Mouse (Mus musculus) embryonic facial prominence, embryonic 13.5 days (tissue): ENCODE measurements around the gene Gm16503. TPM values are rescaled to one million over a fixed set of nuclear protein-coding genes. Genes with fewer than 3 reads are reported as not detected.
"Not testable (repeated sequence)": the region's sequence is repeated elsewhere in the genome, so short reads cannot be mapped to it uniquely, and the experiment has no call there.

ENCODE experiments used
- ATAC-seq: fragments of 200-750 bp; cut with Nextera tagmentation; 2 replicates; pipeline ENCODE4 v1.8.0; 2017; ENCODE audit warnings: low read depth; ENCODE audit not compliant: insufficient number of reproducible peaks, insufficient read depth, low FRiP score, low TSS enrichment
- H3K27ac ChIP-seq: fragments of 300-500 bp; sonication (generic); 2 replicates; pipeline ENCODE4 v1.5.1; 2015; ENCODE audit warnings: moderate library complexity, mild to moderate bottlenecking, inconsistent platforms
- H3K27me3 ChIP-seq: fragments of 300-500 bp; sonication (generic); 2 replicates; pipeline ENCODE4 v1.6.1; 2015; ENCODE audit warnings: mild to moderate bottlenecking, inconsistent platforms
- H3K36me3 ChIP-seq: fragments of 300-500 bp; sonication (generic); 2 replicates; pipeline ENCODE4 v1.6.1; 2015; ENCODE audit warnings: mild to moderate bottlenecking, inconsistent platforms
- H3K4me1 ChIP-seq: fragments of 300-500 bp; sonication (generic); 2 replicates; pipeline ENCODE4 v1.6.1; 2015; ENCODE audit warnings: inconsistent platforms
- H3K4me2 ChIP-seq: fragments of 300-500 bp; sonication (generic); 2 replicates; pipeline ENCODE4 v1.6.1; 2015; ENCODE audit warnings: moderate library complexity, mild to moderate bottlenecking, inconsistent platforms
- H3K4me3 ChIP-seq: fragments of 300-500 bp; sonication (generic); 2 replicates; pipeline ENCODE4 v1.5.1; 2015; ENCODE audit warnings: mild to moderate bottlenecking, inconsistent platforms
- H3K9ac ChIP-seq: fragments of 300-500 bp; sonication (generic); 2 replicates; pipeline ENCODE4 v1.6.1; 2015; ENCODE audit warnings: mild to moderate bottlenecking, inconsistent platforms
- H3K9me3 ChIP-seq: fragments of 300-500 bp; sonication (generic); 2 replicates; pipeline ENCODE4 v1.6.1; 2016; ENCODE audit warnings: inconsistent platforms
- WGBS: fragments of 180-500 bp; shearing (Covaris S2); methylation state at CpG from one replicate; pipeline ENCODE4 v1.1.7; 2015; ENCODE audit warnings: mixed read lengths; 5-methylcytosine and 5-hydroxymethylcytosine counted together
- polyA plus RNA-seq: library from polyadenylated mRNA; unstranded; fragments of >200 nt; fragmentation: Nextera tagmentation; extraction: Ambion mirVana; gene quantifications from 2 replicates; pipeline ENCODE4 v1.2.1, GENCODE M21; 2015

Gene Gm16503
- polyA plus RNA-seq, 1 experiment from 2014 or later, result 0.45 TPM

GRCm38 (mm10) chr4:147554361-147554760 lies 14.3 kb downstream of the Gm16503 start:
- H3K4me1 ChIP-seq, H3K4me2 ChIP-seq, H3K9ac ChIP-seq, H3K27me3 ChIP-seq, H3K36me3 ChIP-seq, H3K27ac ChIP-seq, ATAC-seq, H3K4me3 ChIP-seq: not testable (repeated sequence)
- peaks cover 16% of the 10 kb centered on the region for H3K9me3 ChIP-seq
- 76% methylated on average over 2 of the region's 2 CpGs for WGBS

DNA sequence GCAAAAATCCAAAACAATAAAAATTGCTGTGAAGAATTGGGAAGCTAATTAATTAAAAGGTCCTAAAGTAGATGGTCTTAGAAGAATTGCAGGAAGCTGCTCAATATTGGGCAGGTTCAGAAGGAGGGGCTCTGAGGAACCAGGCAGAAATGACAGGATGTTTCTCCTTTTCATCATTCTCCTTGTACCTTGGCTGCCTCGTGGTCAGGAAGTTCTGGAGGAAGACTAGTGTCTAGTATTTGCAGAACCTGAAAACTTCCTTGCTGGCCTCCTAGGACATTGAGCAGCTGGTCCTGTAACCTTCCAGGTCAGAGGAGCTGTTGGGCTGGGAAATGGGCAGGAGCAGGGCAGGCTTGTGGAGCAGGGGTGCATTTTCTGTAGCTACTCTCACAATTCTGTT lies 16.9 kb downstream of the Gm16503 start:
- not testable (repeated sequence) for H3K27ac ChIP-seq, H3K9ac ChIP-seq, H3K4me1 ChIP-seq, H3K36me3 ChIP-seq, H3K4me2 ChIP-seq, ATAC-seq, H3K27me3 ChIP-seq, H3K4me3 ChIP-seq
- H3K9me3 ChIP-seq, result peaks cover 19% of the 10 kb centered on the region
- WGBS, result 46% methylated on average over 1 of the region's 1 CpGs

DNA sequence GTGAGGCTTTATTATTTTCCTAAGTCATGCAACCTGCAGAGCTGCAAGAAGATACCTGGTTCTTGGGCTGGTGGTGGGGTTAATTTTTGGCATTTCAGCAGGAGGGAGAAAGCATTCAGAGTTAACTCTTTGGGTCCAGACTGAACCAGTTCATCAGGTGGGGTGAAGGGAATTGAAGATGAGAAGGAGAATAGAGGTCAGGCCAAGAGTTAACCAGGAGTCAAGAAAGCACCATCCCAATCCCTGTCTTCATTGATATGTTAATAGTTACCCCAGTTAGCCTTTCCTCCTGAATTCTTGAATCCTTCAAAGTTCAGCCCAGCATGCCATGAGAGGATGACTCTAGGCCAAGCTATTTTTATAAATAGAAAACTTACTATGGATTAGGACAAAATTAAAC lies 18.0 kb downstream of the Gm16503 start:
- H3K4me3 ChIP-seq, H3K9ac ChIP-seq, H3K36me3 ChIP-seq, H3K4me2 ChIP-seq, ATAC-seq, H3K27ac ChIP-seq, H3K4me1 ChIP-seq, H3K27me3 ChIP-seq: not testable (repeated sequence)
- peaks cover 13% of the 10 kb centered on the region for H3K9me3 ChIP-seq

DNA sequence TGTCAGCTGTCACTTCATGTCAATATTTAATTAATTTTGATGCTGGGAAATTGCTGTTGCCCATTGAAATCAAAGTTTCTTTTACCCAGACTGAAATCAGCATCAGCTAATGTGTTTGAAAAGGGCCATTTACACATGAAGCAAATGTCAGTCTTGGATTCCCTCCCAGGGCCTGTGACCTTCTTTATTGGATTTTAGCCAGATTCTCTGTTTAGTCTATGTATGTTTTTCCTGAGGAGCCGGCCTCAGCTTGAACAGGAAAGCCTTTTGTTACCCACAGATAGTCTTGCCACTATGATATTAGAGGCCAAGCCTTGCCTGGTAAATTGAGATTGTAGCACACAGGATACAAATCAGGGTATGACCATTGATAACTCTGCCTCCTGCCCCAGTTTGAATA lies 19.1 kb downstream of the Gm16503 start:
- H3K9ac ChIP-seq, H3K4me1 ChIP-seq, H3K36me3 ChIP-seq, H3K9me3 ChIP-seq, ATAC-seq, H3K4me3 ChIP-seq, H3K27me3 ChIP-seq, H3K27ac ChIP-seq, H3K4me2 ChIP-seq: not testable (repeated sequence)
- 59% methylated on average over 1 of the region's 1 CpGs for WGBS

- Histone ChIP-seq H3K36me3 (no peaks in the 10 kb centered on the region), H3K4me3 (no peak overlapping the region)
- 68% methylated on average over 6 of the region's 6 CpGs for WGBS
These were observed 25.6 kb downstream of the Gm16503 start for GRCm38 (mm10) chr4:147565426-147566220.

GRCm38 (mm10) chr4:147571156-147571555 lies 31.1 kb downstream of the Gm16503 start:
- ATAC-seq, result peak; percentile 59; the same call in 1 of the 2 replicates
- H3K9me3 ChIP-seq, H3K4me3 ChIP-seq, H3K27me3 ChIP-seq, H3K36me3 ChIP-seq, H3K9ac ChIP-seq, H3K4me2 ChIP-seq, H3K4me1 ChIP-seq, H3K27ac ChIP-seq: not testable (repeated sequence)
- 83% methylated on average over 8 of the region's 8 CpGs for WGBS

More at GRCm38 (mm10) chr4:147565426-147566220, 25.6 kb downstream of the Gm16503 start:
- ATAC-seq, result 0 out of 2 replicates have a peak, but pooled peaks have one; percentile 48
- Histone ChIP-seq H3K4me1 (no peaks in the 10 kb centered on the region), H3K4me2 (no peak overlapping the region), H3K9me3 (peaks cover 15% of the 10 kb centered on the region), H3K27ac (no peak overlapping the region), H3K27me3 (no peaks in the 10 kb centered on the region), H3K9ac (no peak overlapping the region)

DNA sequence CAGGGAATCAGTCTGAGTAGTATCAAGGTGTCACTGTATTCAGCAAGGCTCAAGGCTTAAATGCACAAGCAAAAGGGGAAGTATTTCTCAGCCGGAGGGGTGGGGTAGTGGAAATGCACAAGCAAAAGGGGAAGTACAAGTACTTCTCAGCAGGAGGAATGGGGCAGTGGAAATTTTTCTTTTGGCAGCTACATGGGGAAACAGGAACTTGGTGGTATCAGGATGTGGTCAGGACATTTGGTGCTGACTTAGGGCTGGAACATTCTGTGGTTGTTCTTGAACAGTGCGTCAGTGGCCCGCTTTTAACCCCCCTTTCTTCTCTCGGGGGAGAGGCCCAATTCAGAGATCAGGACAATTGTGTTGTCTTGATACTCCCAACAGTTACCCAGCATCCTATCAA lies 39.4 kb downstream of the Gm16503 start:
- not testable (repeated sequence) for H3K4me1 ChIP-seq, H3K4me2 ChIP-seq, H3K36me3 ChIP-seq, H3K9ac ChIP-seq, H3K4me3 ChIP-seq, ATAC-seq, H3K27me3 ChIP-seq, H3K27ac ChIP-seq
- peaks cover 25% of the 10 kb centered on the region for H3K9me3 ChIP-seq
- WGBS, result 89% methylated on average over 4 of the region's 4 CpGs

DNA sequence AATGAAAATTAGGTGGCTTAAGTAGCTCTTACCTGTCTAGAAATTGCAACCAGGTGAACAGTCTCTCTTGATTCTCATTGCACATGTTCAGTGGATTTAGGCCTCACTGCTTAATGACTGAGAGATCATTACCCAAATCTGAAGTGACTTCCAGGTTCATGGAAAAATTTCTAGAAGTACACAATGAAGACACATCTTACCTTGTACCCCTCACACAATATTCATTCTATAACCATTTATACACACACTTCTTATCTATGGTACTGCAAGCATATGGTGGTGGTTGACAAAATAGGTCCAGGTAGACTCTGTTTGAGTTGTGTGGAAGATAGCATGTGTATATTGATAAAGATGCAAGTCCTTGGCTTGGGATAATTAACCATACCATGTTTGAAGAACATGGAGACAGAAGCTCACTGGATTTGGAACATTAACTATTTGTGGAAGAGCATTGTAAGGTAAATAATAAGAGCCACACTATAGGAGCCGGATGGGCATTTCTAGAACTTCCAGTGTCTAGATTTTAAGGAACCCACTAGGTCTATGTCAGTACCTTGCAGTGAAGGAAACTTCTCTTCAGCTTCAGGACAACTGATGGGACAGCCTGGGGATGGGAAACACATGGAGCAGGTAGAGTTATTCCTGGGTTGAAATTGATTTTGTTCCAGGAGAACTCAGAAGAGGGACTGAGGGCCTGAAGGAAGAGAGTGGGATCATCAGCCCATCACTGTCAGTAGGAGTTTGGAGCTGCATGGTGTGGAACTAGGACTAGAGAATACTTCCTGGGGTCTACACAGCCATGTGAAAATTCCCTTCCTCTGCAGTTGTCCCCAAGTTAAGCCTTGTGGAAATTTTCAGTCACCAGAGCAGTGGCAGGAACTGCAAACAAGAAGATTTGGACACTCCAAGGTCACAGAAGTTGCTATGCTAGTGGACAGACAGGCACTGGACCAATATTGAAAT lies 46.8 kb downstream of the Gm16503 start:
- Histone ChIP-seq H3K9ac (no peak overlapping the region), H3K36me3 (no peaks in the 10 kb centered on the region), H3K4me1 (no peaks in the 10 kb centered on the region), H3K4me3 (no peak overlapping the region), H3K4me2 (no peak overlapping the region), H3K27me3 (no peaks in the 10 kb centered on the region), H3K27ac (no peak overlapping the region), H3K9me3 (peaks cover 36% of the 10 kb centered on the region)
- 61% methylated on average over 1 of the region's 1 CpGs for WGBS
- 0 out of 2 replicates have a peak, but pooled peaks have one; percentile 20 for ATAC-seq

Other genes with a start within 250 kb of the Gm16503 start
- not detected in 2 replicates for gene Zfp988, start 234.5 kb upstream of the Gm16503 start, polyA plus RNA-seq
- gene Zfp978, start 178.9 kb upstream of the Gm16503 start, polyA plus RNA-seq, result not detected in 2 replicates
- gene Zfp982, start 47.8 kb upstream of the Gm16503 start, polyA plus RNA-seq, result 5.5 and 7.6 TPM in 2 replicates
- gene Zfp985, start 13.1 kb downstream of the Gm16503 start, polyA plus RNA-seq, result 0.07 and 0.10 TPM in 2 replicates
- 2.4 and 2.8 TPM in 2 replicates for gene Zfp979, start 102.3 kb downstream of the Gm16503 start, polyA plus RNA-seq
- gene Zfp534, start 162.3 kb downstream of the Gm16503 start, polyA plus RNA-seq, result not detected in 2 replicates